Mouse (Mus musculus) hindbrain, embryonic 13.5 days (tissue): Measurements from ENCODE around the gene Dmwd. TPM values are rescaled to one million over a fixed set of nuclear protein-coding genes. Genes with fewer than 3 reads are reported as not detected.
"Not testable (repeated sequence)": the region's sequence is repeated elsewhere in the genome, so short reads cannot be mapped to it uniquely, and the experiment has no call there.

Experiments
- ATAC-seq: fragments of 200-750 bp; cut with Nextera tagmentation; 2 replicates; pipeline ENCODE4 v1.8.0; 2017; ENCODE audit warnings: moderate TSS enrichment; ENCODE audit not compliant: low FRiP score
- H3K27ac ChIP-seq: fragments of 300-500 bp; sonication (generic); 2 replicates; pipeline ENCODE4 v1.5.1; 2015; ENCODE audit warnings: inconsistent platforms, mild to moderate bottlenecking, moderate library complexity
- H3K27me3 ChIP-seq: fragments of 300-500 bp; sonication (generic); 2 replicates; pipeline ENCODE4 v1.6.1; 2015; ENCODE audit warnings: mild to moderate bottlenecking, inconsistent platforms
- H3K36me3 ChIP-seq: fragments of 300-500 bp; sonication (generic); 2 replicates; pipeline ENCODE4 v1.6.1; 2015; ENCODE audit warnings: mild to moderate bottlenecking, inconsistent platforms
- H3K4me1 ChIP-seq: fragments of 300-500 bp; sonication (generic); replicated peaks from 2 replicates; pipeline ENCODE4 v1.6.1; 2015; ENCODE audit warnings: inconsistent platforms
- H3K4me2 ChIP-seq: fragments of 300-500 bp; sonication (generic); 2 replicates; pipeline ENCODE4 v1.6.1; 2015; ENCODE audit warnings: inconsistent platforms, mild to moderate bottlenecking, moderate library complexity
- H3K4me3 ChIP-seq: fragments of 300-500 bp; sonication (generic); 2 replicates; pipeline ENCODE4 v1.5.1; 2015; ENCODE audit warnings: mild to moderate bottlenecking, inconsistent platforms
- H3K9ac ChIP-seq: fragments of 300-500 bp; sonication (generic); 2 replicates; pipeline ENCODE4 v1.6.1; 2015; ENCODE audit warnings: mild to moderate bottlenecking, inconsistent platforms
- H3K9me3 ChIP-seq: fragments of 300-500 bp; sonication (generic); 2 replicates; pipeline ENCODE4 v1.6.1; 2016; ENCODE audit warnings: inconsistent platforms
- WGBS: fragments of 180-500 bp; shearing (Covaris S2); methylation state at CpG from one replicate; pipeline ENCODE4 v1.1.7; 2015; 5-methylcytosine and 5-hydroxymethylcytosine counted together
- polyA plus RNA-seq: library from polyadenylated mRNA; unstranded; fragments of >200 nt; fragmentation: Nextera tagmentation; extraction: Ambion mirVana; gene quantifications from 2 replicates; pipeline ENCODE4 v1.2.1, GENCODE M21; 2015

Dmwd gene
- polyA plus RNA-seq, 1 experiment from 2014 or later: 25.6 TPM

GRCm38 (mm10) chr7:19053136-19053532, 22.9 kb upstream of the Dmwd start:
- H3K27ac ChIP-seq: no peak overlapping the region
- peaks cover 16% of the 10 kb centered on the region for H3K4me1 ChIP-seq
- no peak overlapping the region for H3K4me2 ChIP-seq
- H3K27me3 ChIP-seq: no peaks in the 10 kb centered on the region
- H3K9me3 ChIP-seq: no peaks in the 10 kb centered on the region
- peaks cover 56% of the 10 kb centered on the region for H3K36me3 ChIP-seq
- no peak overlapping the region for H3K4me3 ChIP-seq
- ATAC-seq: no peak
- WGBS: 92% methylated on average over 7 of the region's 7 CpGs
- no peak overlapping the region for H3K9ac ChIP-seq

GRCm38 (mm10) chr7:19054047-19054776, 21.8 kb upstream of the Dmwd start, which contains the start of gene Rsph6a:
TSS of gene Rsph6a (plus strand) at chr7:19054690.
- H3K36me3 ChIP-seq: peaks cover 45% of the 10 kb centered on the region
- H3K9me3 ChIP-seq: no peaks in the 10 kb centered on the region
- WGBS: 19% methylated on average over 32 of the region's 33 CpGs
- H3K4me1 ChIP-seq: peaks cover 16% of the 10 kb centered on the region
- H3K4me2 ChIP-seq: peak within 1 kb of the TSS; percentile 51
- H3K27me3 ChIP-seq: no peaks in the 10 kb centered on the region
- H3K4me3 ChIP-seq: peak within 1 kb of the TSS; percentile 29
- H3K9ac ChIP-seq: peak within 1 kb of the TSS; percentile 66
- H3K27ac ChIP-seq: peak within 1 kb of the TSS; percentile 35; the same call in 1 of the 2 replicates
- ATAC-seq: peak; percentile 58

DNA sequence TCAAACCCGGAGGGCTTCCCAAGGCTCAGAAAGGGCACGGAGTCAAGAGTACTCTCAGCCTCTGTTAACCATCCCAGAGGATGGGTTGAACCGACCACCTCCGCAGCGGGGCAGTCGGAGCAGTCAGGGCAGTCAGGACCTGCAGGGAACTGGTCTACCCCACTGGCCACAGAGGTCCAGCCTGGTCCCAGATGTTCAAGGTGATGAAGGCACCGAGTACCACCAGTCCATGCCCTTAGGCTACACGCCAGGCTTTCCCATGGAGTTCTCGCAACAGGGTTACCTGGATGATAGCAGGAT, 21.3 kb upstream of the Dmwd start:
- 60% methylated on average over 9 of the region's 9 CpGs for WGBS
- no peaks in the 10 kb centered on the region for H3K9me3 ChIP-seq
- peak overlapping the region; percentile 51 for H3K4me2 ChIP-seq
- peaks cover 40% of the 10 kb centered on the region for H3K36me3 ChIP-seq
- peak overlapping the region; percentile 29 for H3K4me3 ChIP-seq
- peak overlapping the region; percentile 66 for H3K9ac ChIP-seq
- H3K27me3 ChIP-seq: no peaks in the 10 kb centered on the region
- peaks cover 16% of the 10 kb centered on the region for H3K4me1 ChIP-seq
- no peak overlapping the region for H3K27ac ChIP-seq
- ATAC-seq: peak; percentile 43; the same call in 1 of the 2 replicates

- Histone ChIP-seq H3K4me2 (no peak overlapping the region), H3K4me3 (no peak overlapping the region), H3K4me1 (peaks cover 16% of the 10 kb centered on the region), H3K27me3 (no peaks in the 10 kb centered on the region), H3K36me3 (peaks cover 36% of the 10 kb centered on the region), H3K9ac (no peak overlapping the region), H3K27ac (no peak overlapping the region), H3K9me3 (no peaks in the 10 kb centered on the region)
- 93% methylated on average over 8 of the region's 8 CpGs for WGBS
- no peak for ATAC-seq
Measured at GRCm38 (mm10) chr7:19055108-19055507, 20.9 kb upstream of the Dmwd start.

DNA sequence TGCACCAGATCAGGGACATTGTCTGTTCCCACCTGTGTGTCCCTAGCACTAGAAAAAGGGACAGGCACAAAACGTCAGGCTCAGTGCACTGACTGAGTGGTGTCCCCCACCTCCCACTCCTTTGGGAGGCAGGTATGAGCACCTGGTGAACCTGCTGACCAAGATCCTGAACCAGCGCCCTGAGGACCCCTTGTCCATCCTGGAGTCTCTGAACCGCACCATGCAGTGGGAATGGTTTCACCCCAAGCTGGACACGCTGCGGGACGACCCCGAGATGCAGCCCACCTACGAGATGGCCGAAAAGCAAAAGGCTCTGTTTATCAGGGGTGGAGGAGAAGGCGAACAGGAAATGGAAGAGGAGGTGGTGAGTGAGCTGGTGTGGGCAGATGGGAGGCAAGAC, 18.6 kb upstream of the Dmwd start:
- no peaks in the 10 kb centered on the region for H3K9me3 ChIP-seq
- no peak overlapping the region for H3K4me2 ChIP-seq
- 91% methylated on average over 10 of the region's 10 CpGs for WGBS
- no peak overlapping the region for H3K27ac ChIP-seq
- H3K4me3 ChIP-seq: no peak overlapping the region
- no peaks in the 10 kb centered on the region for H3K27me3 ChIP-seq
- peaks cover 16% of the 10 kb centered on the region for H3K4me1 ChIP-seq
- no peak for ATAC-seq
- H3K36me3 ChIP-seq: peaks cover 14% of the 10 kb centered on the region
- no peak overlapping the region for H3K9ac ChIP-seq

- WGBS: 44% methylated on average over 13 of the region's 13 CpGs
- H3K4me3 ChIP-seq: 0 out of 2 replicates have a peak overlapping the region, but pooled peaks have one; percentile 7
- H3K4me1 ChIP-seq: no peaks in the 10 kb centered on the region
- H3K9ac ChIP-seq: 0 out of 2 replicates have a peak overlapping the region, but pooled peaks have one; percentile 20
- no peak for ATAC-seq
- peak overlapping the region; percentile 30 for H3K4me2 ChIP-seq
- no peaks in the 10 kb centered on the region for H3K9me3 ChIP-seq
- peaks cover 41% of the 10 kb centered on the region for H3K27me3 ChIP-seq
- no peak overlapping the region for H3K27ac ChIP-seq
- no peaks in the 10 kb centered on the region for H3K36me3 ChIP-seq
Measured at GRCm38 (mm10) chr7:19065896-19066295, 10.1 kb upstream of the Dmwd start.

DNA sequence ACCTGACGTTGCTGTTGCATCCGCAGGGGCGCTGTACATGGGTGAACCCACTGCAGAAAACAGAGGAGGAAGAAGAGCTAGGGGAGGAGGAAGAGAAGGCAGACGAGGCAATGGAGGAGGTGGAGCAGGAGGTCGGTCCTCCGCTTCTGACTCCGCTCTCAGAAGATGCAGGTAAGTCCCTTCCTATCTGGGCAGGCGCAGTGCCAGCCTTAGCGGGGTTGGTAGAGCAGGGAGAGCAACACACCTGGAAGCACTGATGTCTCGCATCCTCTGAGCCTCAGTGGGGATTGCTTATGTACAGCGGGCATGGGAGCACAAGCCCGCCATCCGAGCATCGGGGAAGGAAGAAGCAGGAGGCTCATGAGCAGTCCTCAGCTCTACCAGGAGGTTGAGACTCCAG, 9.0 kb upstream of the Dmwd start:
- Histone ChIP-seq H3K27me3 (peaks cover 41% of the 10 kb centered on the region), H3K36me3 (no peaks in the 10 kb centered on the region), H3K9ac (no peak overlapping the region), H3K27ac (no peak overlapping the region), H3K4me1 (no peaks in the 10 kb centered on the region), H3K4me3 (no peak overlapping the region), H3K4me2 (no peak overlapping the region), H3K9me3 (no peaks in the 10 kb centered on the region)
- ATAC-seq: no peak
- WGBS: 54% methylated on average over 14 of the region's 14 CpGs

GRCm38 (mm10) chr7:19067935-19068334, 8.1 kb upstream of the Dmwd start:
- H3K27me3 ChIP-seq: peaks cover 41% of the 10 kb centered on the region
- H3K27ac ChIP-seq: no peak overlapping the region
- 74% methylated on average over 14 of the region's 14 CpGs for WGBS
- H3K4me2 ChIP-seq: no peak overlapping the region
- H3K4me1 ChIP-seq: no peaks in the 10 kb centered on the region
- 0 out of 2 replicates have a peak, but pooled peaks have one; percentile 58 for ATAC-seq
- no peak overlapping the region for H3K9ac ChIP-seq
- H3K9me3 ChIP-seq: no peaks in the 10 kb centered on the region
- no peak overlapping the region for H3K4me3 ChIP-seq
- H3K36me3 ChIP-seq: no peaks in the 10 kb centered on the region

DNA sequence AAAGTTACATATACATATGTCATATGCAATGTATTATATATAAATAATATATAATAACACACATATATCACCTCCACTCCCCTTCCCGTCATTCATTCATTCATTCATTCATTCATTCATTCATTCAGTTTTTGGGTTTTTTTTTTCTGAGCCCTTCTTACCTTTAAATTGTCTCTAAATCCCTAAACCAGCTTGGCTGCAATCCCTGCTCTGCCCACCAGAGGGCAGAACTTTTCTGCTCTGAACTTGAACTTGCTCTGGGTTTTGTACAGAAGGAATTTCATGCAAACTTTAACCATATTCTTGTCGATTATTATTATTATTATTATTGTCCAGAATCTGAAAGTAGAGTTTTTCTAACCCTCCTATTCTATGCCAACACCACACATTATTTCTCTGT, 7.3 kb upstream of the Dmwd start:
- Histone ChIP-seq H3K9ac (no peak overlapping the region), H3K36me3 (no peaks in the 10 kb centered on the region), H3K9me3 (no peaks in the 10 kb centered on the region), H3K27me3 (peaks cover 37% of the 10 kb centered on the region), H3K4me1 (no peaks in the 10 kb centered on the region), H3K27ac (no peak overlapping the region), H3K4me2 (no peak overlapping the region), H3K4me3 (no peak overlapping the region)
- no peak for ATAC-seq
- WGBS: 11% methylated on average over 2 of the region's 2 CpGs

DNA sequence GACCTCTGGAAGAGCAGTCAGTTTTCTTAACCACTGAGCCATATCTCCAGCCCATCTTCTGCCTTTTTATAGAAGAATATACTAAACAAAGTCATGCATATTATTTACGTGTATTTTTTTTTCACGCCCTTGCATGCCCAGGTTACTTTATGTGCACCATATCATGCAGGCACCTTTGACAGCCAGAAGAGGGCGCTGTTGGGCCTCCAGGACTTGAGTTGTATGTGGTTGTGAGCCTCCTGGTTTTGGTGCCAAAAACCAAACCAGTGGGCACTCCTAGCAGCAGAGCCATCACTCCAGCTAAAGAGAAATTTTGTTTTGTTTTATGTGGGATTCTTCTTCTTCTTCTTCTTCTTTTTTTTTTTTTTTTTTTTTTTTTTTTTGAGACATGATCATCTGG, 6.5 kb upstream of the Dmwd start:
- 48% methylated on average over 3 of the region's 3 CpGs for WGBS
- Histone ChIP-seq H3K27ac (no peak overlapping the region), H3K27me3 (peaks cover 30% of the 10 kb centered on the region), H3K36me3 (no peaks in the 10 kb centered on the region), H3K4me1 (no peaks in the 10 kb centered on the region), H3K4me3 (no peak overlapping the region), H3K4me2 (no peak overlapping the region), H3K9me3 (no peaks in the 10 kb centered on the region), H3K9ac (no peak overlapping the region)
- ATAC-seq: no peak

GRCm38 (mm10) chr7:19071024-19071423, 5.0 kb upstream of the Dmwd start:
- 62% methylated on average over 3 of the region's 3 CpGs for WGBS
- not testable (repeated sequence) for H3K4me3 ChIP-seq, H3K36me3 ChIP-seq, H3K27ac ChIP-seq, H3K4me1 ChIP-seq, ATAC-seq, H3K4me2 ChIP-seq, H3K9me3 ChIP-seq, H3K9ac ChIP-seq
- peaks cover 15% of the 10 kb centered on the region for H3K27me3 ChIP-seq

DNA sequence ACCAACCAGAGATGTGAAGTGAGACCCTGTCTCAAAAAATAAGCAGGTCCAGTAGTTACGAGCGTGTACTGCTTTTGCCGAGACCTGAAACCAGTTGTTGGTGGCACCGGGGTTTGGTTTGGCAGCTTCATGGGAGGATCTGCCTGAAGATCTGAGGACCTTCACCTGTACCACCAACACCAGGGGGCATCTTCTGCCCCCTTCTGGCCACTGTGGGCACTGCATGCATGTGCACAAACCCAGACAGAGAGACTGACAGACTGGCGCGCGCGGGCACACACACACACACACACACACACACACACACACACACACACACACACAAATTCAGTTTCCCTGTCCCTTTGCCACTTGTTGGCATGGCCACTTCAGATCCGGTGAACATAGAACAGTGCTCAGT, 2.5 kb upstream of the Dmwd start:
- H3K4me2 ChIP-seq: no peak overlapping the region
- H3K4me3 ChIP-seq: no peak overlapping the region
- H3K36me3 ChIP-seq: peaks cover 7% of the 10 kb centered on the region
- 84% methylated on average over 9 of the region's 9 CpGs for WGBS
- no peak overlapping the region for H3K27ac ChIP-seq
- no peak for ATAC-seq
- peaks cover 25% of the 10 kb centered on the region for H3K4me1 ChIP-seq
- no peak overlapping the region for H3K9ac ChIP-seq
- H3K9me3 ChIP-seq: no peaks in the 10 kb centered on the region
- H3K27me3 ChIP-seq: no peaks in the 10 kb centered on the region; the same call in 1 of the 2 replicates

- no peak for ATAC-seq
- no peak overlapping the region for H3K4me3 ChIP-seq
- H3K4me2 ChIP-seq: no peak overlapping the region
- no peaks in the 10 kb centered on the region for H3K9me3 ChIP-seq
- H3K27ac ChIP-seq: no peak overlapping the region
- 96% methylated on average over 6 of the region's 6 CpGs for whole genome bisulfite sequencing
- no peak overlapping the region for H3K9ac ChIP-seq
- H3K27me3 ChIP-seq: no peaks in the 10 kb centered on the region; the same call in 1 of the 2 replicates
- H3K36me3 ChIP-seq: peaks cover 17% of the 10 kb centered on the region
- H3K4me1 ChIP-seq: peaks cover 25% of the 10 kb centered on the region
Measured at GRCm38 (mm10) chr7:19074494-19074893, 1.5 kb upstream of the Dmwd start.
